Mouse (Mus musculus): ENCODE measurements at regions not wholly inside any gene's neighbourhood (a gene's known extent, or its start where the extent isn't known, plus 50 kb on each side); places are given as distances from the start of the nearest gene placed in this dataset.

- WGBS, result 81% methylated on average over 2 of the region's 2 CpGs
- H3K9me3 ChIP-seq (ENCODE audit: control insufficient read depth, low read length), result no peaks in the 10 kb centered on the region
- no peak overlapping the region for H3K9ac ChIP-seq (ENCODE audit: low read length)
- H3K27me3 ChIP-seq (ENCODE audit: control insufficient read depth, insufficient read depth, low read length), result no peaks in the 10 kb centered on the region
- H3K4me1 ChIP-seq (replicated peaks; ENCODE audit: control insufficient read depth, insufficient read depth), result no peaks in the 10 kb centered on the region
- no peak overlapping the region for H3K4me3 ChIP-seq (ENCODE audit: low read depth, low read length)
- H3K27ac ChIP-seq (replicated peaks), result no peak overlapping the region
- no peak overlapping the region for H3K4me2 ChIP-seq (replicated peaks; ENCODE audit: low read depth)
- TF ChIP-seq EP300 (optimal IDR thresholded peaks at IDR 0.05) (no peak), CTCF (IDR thresholded peaks at IDR 0.05; ENCODE audit: low read depth) (no peak)
- no peaks in the 10 kb centered on the region for H3K36me3 ChIP-seq (ENCODE audit: control insufficient read depth, insufficient read depth, low read length)
- ATAC-seq (ENCODE audit: low FRiP score, low TSS enrichment) (no peak), DNase-seq (ENCODE audit: low spot score) (no peak)
Observed at GRCm38 (mm10) chr2:39299798-39300382, 73.6 kb upstream of the Ppp6c start.

GRCm38 (mm10) chr2:39299290-39299689 is 73.0 kb upstream of the Ppp6c start:
- Histone ChIP-seq H3K4me3 (ENCODE audit: low read depth, low read length) (no peak overlapping the region), H3K9me3 (ENCODE audit: control insufficient read depth, low read length) (no peaks in the 10 kb centered on the region), H3K36me3 (ENCODE audit: control insufficient read depth, insufficient read depth, low read length) (no peaks in the 10 kb centered on the region), H3K27me3 (ENCODE audit: control insufficient read depth, insufficient read depth, low read length) (no peaks in the 10 kb centered on the region), H3K27ac (replicated peaks) (no peak overlapping the region), H3K4me2 (replicated peaks; ENCODE audit: low read depth) (no peak overlapping the region), H3K9ac (ENCODE audit: low read length) (no peak overlapping the region), H3K4me1 (replicated peaks; ENCODE audit: control insufficient read depth, insufficient read depth) (no peaks in the 10 kb centered on the region)
- no peak for DNase-seq (ENCODE audit: low spot score)
- TF ChIP-seq CTCF (IDR thresholded peaks at IDR 0.05; ENCODE audit: low read depth), result no peak
- TF ChIP-seq EP300 (optimal IDR thresholded peaks at IDR 0.05), result no peak
- 56% methylated on average over 1 of the region's 1 CpGs for WGBS
- no peak for ATAC-seq (ENCODE audit: low FRiP score, low TSS enrichment)

GRCm38 (mm10) chr2:39295435-39295834 is 69.2 kb upstream of the Ppp6c start:
- DNase-seq (ENCODE audit: low spot score), result no peak
- ATAC-seq (ENCODE audit: low FRiP score, low TSS enrichment), result no peak
- Histone ChIP-seq H3K9me3 (ENCODE audit: control insufficient read depth, low read length) (no peaks in the 10 kb centered on the region), H3K36me3 (ENCODE audit: control insufficient read depth, insufficient read depth, low read length) (no peaks in the 10 kb centered on the region), H3K4me3 (ENCODE audit: low read depth, low read length) (no peak overlapping the region), H3K4me1 (replicated peaks; ENCODE audit: control insufficient read depth, insufficient read depth) (no peaks in the 10 kb centered on the region), H3K27me3 (ENCODE audit: control insufficient read depth, insufficient read depth, low read length) (no peaks in the 10 kb centered on the region), H3K9ac (ENCODE audit: low read length) (no peak overlapping the region), H3K4me2 (replicated peaks; ENCODE audit: low read depth) (no peak overlapping the region), H3K27ac (replicated peaks) (no peak overlapping the region)
- WGBS, result 61% methylated on average over 1 of the region's 1 CpGs
- TF ChIP-seq EP300 (optimal IDR thresholded peaks at IDR 0.05), result no peak

GRCm38 (mm10) chr2:39278218-39278617 is 52.0 kb upstream of the Ppp6c start:
- DNase-seq (ENCODE audit: low spot score), result no peak

More at GRCm38 (mm10) chr2:39278218-39278617, 52.0 kb upstream of the Ppp6c start:
- no peak overlapping the region for H3K9ac ChIP-seq (ENCODE audit: low read length)
- H3K9me3 ChIP-seq (ENCODE audit: control insufficient read depth, low read length), result no peaks in the 10 kb centered on the region
- WGBS, result 45% methylated on average over 1 of the region's 1 CpGs
- no peaks in the 10 kb centered on the region for H3K27me3 ChIP-seq (ENCODE audit: control insufficient read depth, insufficient read depth, low read length)
- ATAC-seq (ENCODE audit: low FRiP score, low TSS enrichment), result no peak
- H3K4me2 ChIP-seq (replicated peaks; ENCODE audit: low read depth), result no peak overlapping the region
- TF ChIP-seq EP300 (optimal IDR thresholded peaks at IDR 0.05) (no peak), CTCF (IDR thresholded peaks at IDR 0.05; ENCODE audit: low read depth) (peak; percentile 53)
- no peak overlapping the region for H3K4me3 ChIP-seq (ENCODE audit: low read depth, low read length)
- H3K27ac ChIP-seq (replicated peaks), result no peak overlapping the region
- H3K36me3 ChIP-seq (ENCODE audit: control insufficient read depth, insufficient read depth, low read length), result no peaks in the 10 kb centered on the region
- no peaks in the 10 kb centered on the region for H3K4me1 ChIP-seq (replicated peaks; ENCODE audit: control insufficient read depth, insufficient read depth)

All from stomach, postnatal 0 days (tissue).